ENCODE assay signal across 33 mouse cellular contexts in the genomic region with DNA sequence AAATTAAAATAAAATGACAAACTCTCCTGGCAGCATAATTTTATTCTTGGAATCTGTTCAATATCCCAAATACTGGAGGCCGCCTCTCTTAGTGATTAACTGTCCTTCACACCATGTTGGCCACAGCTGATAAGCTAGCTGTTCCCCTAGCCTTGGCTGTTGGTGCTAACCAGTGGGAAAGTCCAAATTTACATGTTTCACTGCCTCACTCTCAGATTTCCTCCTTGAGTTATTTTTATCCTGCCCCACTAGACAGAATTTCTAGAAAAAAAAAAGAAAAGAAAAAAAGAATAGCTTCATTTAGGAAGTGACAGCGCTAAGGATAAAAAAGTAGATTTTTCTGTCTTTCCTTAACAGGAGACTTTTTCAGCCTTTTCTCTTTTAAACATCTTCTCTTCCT.
A peak's percentile ranks its signal among the peaks of the same experiment; 100 is the strongest.
DNase-seq lines count a peak whose midpoint lies in the region; ATAC-seq and TF ChIP-seq lines count a peak whose summit lies in the region.
"Had no signal": no experiment of that assay in that cellular context is flagged by ENCODE, and none has a peak within 500 bp of the region (broad histone marks: within the 10 kb centered on the region; RNA-seq: fewer than 3 reads in every experiment).

No protein-coding gene starts in this region.

- no peak for TF ChIP-seq EP300 in heart, adult 2 months (IDR thresholded peaks at IDR 0.05; ENCODE audit: insufficient read depth, low read depth, low read length)

- 23% methylated on average over 2 of the region's 2 CpGs for WGBS in heart, adult 2 months
- WGBS in heart, embryonic 10.5 days, result 53% methylated on average over 2 of the region's 2 CpGs
- 52% methylated on average over 2 of the region's 2 CpGs for WGBS in kidney, embryonic 15.5 days
- WGBS in heart, embryonic 13.5 days, result 39% methylated on average over 2 of the region's 2 CpGs

- TF ChIP-seq POLR2A in heart, adult 2 months (IDR thresholded peaks at IDR 0.05; ENCODE audit: insufficient read depth, low read depth, low read length), result no peak

- H3K4me3 ChIP-seq in heart, adult 2 months, result no peak overlapping the region
- no peak overlapping the region for H3K4me3 ChIP-seq in heart, embryonic 10.5 days
- H3K4me3 ChIP-seq in kidney, embryonic 15.5 days (replicated peaks), result no peak overlapping the region
- no peak overlapping the region for H3K4me3 ChIP-seq in heart, embryonic 13.5 days
- H3K4me3 ChIP-seq: embryonic facial prominence, embryonic 10.5 days; embryonic facial prominence, embryonic 15.5 days; forebrain, embryonic 12.5 days; intestine, embryonic 15.5 days; layer of hippocampus, adult 2 months; left cerebral cortex, adult 2 months; limb, embryonic 12.5 days; midbrain, embryonic 13.5 days; neural tube, embryonic 13.5 days had no signal

- H3K27ac ChIP-seq in heart, adult 2 months, result peak overlapping the region; percentile 73
- no peak overlapping the region for H3K27ac ChIP-seq in heart, embryonic 10.5 days
- H3K27ac ChIP-seq in kidney, embryonic 15.5 days, result no peak overlapping the region
- 0 out of 2 replicates have a peak overlapping the region, but pooled peaks have one; percentile 32 for H3K27ac ChIP-seq in heart, embryonic 13.5 days (replicated peaks)
- H3K27ac ChIP-seq: embryonic facial prominence, embryonic 10.5 days; embryonic facial prominence, embryonic 15.5 days; forebrain, embryonic 12.5 days; hindbrain, postnatal 0 days; intestine, embryonic 15.5 days; layer of hippocampus, adult 2 months; left cerebral cortex, adult 2 months; limb, embryonic 12.5 days; macrophage; midbrain, embryonic 13.5 days; neural tube, embryonic 13.5 days had no signal

- H3K79me2 ChIP-seq in heart, adult 2 months (replicated peaks; ENCODE audit: control insufficient read depth, insufficient read depth, low read length), result no peaks in the 10 kb centered on the region

- no peak overlapping the region for H3K4me2 ChIP-seq in kidney, embryonic 15.5 days
- H3K4me2 ChIP-seq in heart, embryonic 13.5 days, result no peak overlapping the region
- H3K4me2 ChIP-seq: embryonic facial prominence, embryonic 15.5 days; forebrain, embryonic 12.5 days; intestine, embryonic 15.5 days; limb, embryonic 12.5 days; liver, embryonic 11.5 days; midbrain, embryonic 13.5 days; neural tube, embryonic 13.5 days had no signal

- peaks cover 2% of the 10 kb centered on the region for H3K4me1 ChIP-seq in heart, adult 2 months (ENCODE audit: control insufficient read depth, insufficient read depth, low read length)
- H3K4me1 ChIP-seq in heart, embryonic 10.5 days, result no peaks in the 10 kb centered on the region
- no peaks in the 10 kb centered on the region for H3K4me1 ChIP-seq in kidney, embryonic 15.5 days
- H3K4me1 ChIP-seq in heart, embryonic 13.5 days, result peaks cover 3% of the 10 kb centered on the region; the same call in 1 of the 2 replicates
- H3K4me1 ChIP-seq: embryonic facial prominence, embryonic 10.5 days; embryonic facial prominence, embryonic 15.5 days; forebrain, embryonic 12.5 days; intestine, embryonic 15.5 days; limb, embryonic 12.5 days; midbrain, embryonic 13.5 days; neural tube, embryonic 13.5 days had no signal

- no peaks in the 10 kb centered on the region for H3K27me3 ChIP-seq in heart, adult 2 months (ENCODE audit: control insufficient read depth, insufficient read depth, low read length)
- H3K27me3 ChIP-seq in heart, embryonic 10.5 days (ENCODE audit: insufficient read depth, poor library complexity, severe bottlenecking), result no peaks in the 10 kb centered on the region
- no peaks in the 10 kb centered on the region for H3K27me3 ChIP-seq in kidney, embryonic 15.5 days
- H3K27me3 ChIP-seq in heart, embryonic 13.5 days (replicated peaks), result no peaks in the 10 kb centered on the region
- H3K27me3 ChIP-seq: embryonic facial prominence, embryonic 15.5 days; forebrain, embryonic 12.5 days; intestine, embryonic 15.5 days; limb, embryonic 12.5 days; midbrain, embryonic 13.5 days; neural tube, embryonic 13.5 days had no signal

- intact Hi-C loops in heart, adult 2 months (cut with DNase I), result loop anchor here (1.0 kb wide), 1 partner anchor 40 kb away; no protein-coding TSS in a partner anchor

- H3K9ac ChIP-seq in heart, adult 2 months (ENCODE audit: low read depth, low read length), result no peak overlapping the region
- no peak overlapping the region for H3K9ac ChIP-seq in kidney, embryonic 15.5 days
- H3K9ac ChIP-seq in heart, embryonic 13.5 days, result no peak overlapping the region
- H3K9ac ChIP-seq: embryonic facial prominence, embryonic 15.5 days; forebrain, embryonic 12.5 days; forebrain, postnatal 0 days; intestine, embryonic 15.5 days; limb, embryonic 12.5 days; liver, postnatal 0 days; midbrain, embryonic 13.5 days; neural tube, embryonic 13.5 days had no signal

- H3K9me3 ChIP-seq in heart, embryonic 10.5 days, result no peaks in the 10 kb centered on the region
- H3K9me3 ChIP-seq in kidney, embryonic 15.5 days (replicated peaks), result no peaks in the 10 kb centered on the region
- H3K9me3 ChIP-seq in heart, embryonic 13.5 days, result no peaks in the 10 kb centered on the region
- H3K9me3 ChIP-seq: embryonic facial prominence, embryonic 10.5 days; embryonic facial prominence, embryonic 15.5 days; forebrain, embryonic 12.5 days; intestine, embryonic 15.5 days; limb, embryonic 12.5 days; midbrain, embryonic 13.5 days; neural tube, embryonic 13.5 days had no signal

- no peak for TF ChIP-seq CTCF in heart, adult 2 months (IDR thresholded peaks at IDR 0.05)

- ATAC-seq in kidney, embryonic 15.5 days (replicated peaks; ENCODE audit: low FRiP score), result no peak
- ATAC-seq in heart, embryonic 13.5 days (ENCODE audit: extremely low read depth, insufficient number of reproducible peaks, low FRiP score, low TSS enrichment), result no peak
- ATAC-seq in cerebellum, adult (ENCODE audit: insufficient number of reproducible peaks, low FRiP score, low TSS enrichment), result no peak
- ATAC-seq: forebrain, postnatal 0 days; hindbrain, postnatal 0 days; intestine, embryonic 15.5 days; liver, postnatal 0 days; lung, postnatal 0 days; midbrain, embryonic 13.5 days; Patski had no signal

- H3K36me3 ChIP-seq in heart, adult 2 months (ENCODE audit: control insufficient read depth, insufficient read depth, low read length), result no peaks in the 10 kb centered on the region
- no peaks in the 10 kb centered on the region for H3K36me3 ChIP-seq in heart, embryonic 10.5 days
- no peaks in the 10 kb centered on the region for H3K36me3 ChIP-seq in kidney, embryonic 15.5 days
- H3K36me3 ChIP-seq in heart, embryonic 13.5 days, result no peaks in the 10 kb centered on the region
- H3K36me3 ChIP-seq: embryonic facial prominence, embryonic 10.5 days; embryonic facial prominence, embryonic 15.5 days; forebrain, embryonic 12.5 days; intestine, embryonic 15.5 days; limb, embryonic 12.5 days; midbrain, embryonic 13.5 days; neural tube, embryonic 13.5 days had no signal

- peak in 1 of 2 experiments; percentile 4 for DNase-seq in heart, adult 2 months
- no peak for DNase-seq in heart, embryonic 10.5 days (ENCODE audit: low spot score)
- peak; percentile 20 for DNase-seq in kidney, adult 9 months
- peak; percentile 9 for DNase-seq in ovary, adult 18-20 months (ENCODE audit: low spot score)
- DNase-seq in ovary, postnatal 10 days (ENCODE audit: low spot score), result no peak
- DNase-seq: adrenal gland, postnatal 14 days; cerebellum, adult 8-10 months; cerebellum, postnatal 25 days; forebrain, postnatal 0 days; gastrocnemius, postnatal 14 days; kidney, postnatal 25 days; liver, postnatal 0 days; retina, postnatal 1 day; right cerebral cortex, postnatal 25 days; spleen, adult 18-20 months; thymus, postnatal 14 days had no signal

Comparison
In these comparisons a context has a peak if more than half of its experiments do, and no peak if none do; other contexts are left out.
1. DNase-seq: peak in kidney, adult 9 months (single experiment) and ovary, adult 18-20 months (single experiment); none in heart, embryonic 10.5 days (single experiment) and ovary, postnatal 10 days (single experiment).
2. H3K27ac ChIP-seq: peak in heart, adult 2 months (single experiment) and heart, embryonic 13.5 days (single experiment); none in heart, embryonic 10.5 days (single experiment) and kidney, embryonic 15.5 days (single experiment).